Mouse (Mus musculus): ENCODE results near the gene Prpf40b.
A peak's percentile ranks its signal among the peaks of the same experiment; 100 is the strongest.

Gene Prpf40b

GRCm38 (mm10) chr15:99290586-99290985, 4.3 kb upstream of the Prpf40b start:
- DNase-seq (ENCODE audit: low read depth, low spot score), result no peak

DNA sequence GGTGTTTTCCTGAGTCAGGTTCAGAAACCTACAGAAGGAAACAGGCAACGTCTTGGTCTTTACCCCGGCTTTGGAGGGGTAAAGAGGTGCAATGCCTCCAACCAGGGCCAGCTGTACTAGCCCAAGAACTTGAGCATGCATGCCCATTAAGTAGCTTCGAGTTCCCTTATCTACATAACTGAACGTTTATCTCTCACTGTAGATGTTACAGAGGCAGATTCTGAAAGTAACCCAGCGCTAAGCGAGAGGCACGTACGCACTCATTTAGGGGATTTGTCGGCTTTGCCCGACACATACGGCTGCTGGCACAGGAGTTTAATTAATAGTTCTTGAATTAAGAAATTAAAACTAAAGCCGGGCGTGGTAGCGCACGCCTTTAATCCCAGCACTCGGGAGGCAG, 600 bp upstream of the Prpf40b start:
- no peak for DNase-seq (ENCODE audit: low read depth, low spot score)

DNA sequence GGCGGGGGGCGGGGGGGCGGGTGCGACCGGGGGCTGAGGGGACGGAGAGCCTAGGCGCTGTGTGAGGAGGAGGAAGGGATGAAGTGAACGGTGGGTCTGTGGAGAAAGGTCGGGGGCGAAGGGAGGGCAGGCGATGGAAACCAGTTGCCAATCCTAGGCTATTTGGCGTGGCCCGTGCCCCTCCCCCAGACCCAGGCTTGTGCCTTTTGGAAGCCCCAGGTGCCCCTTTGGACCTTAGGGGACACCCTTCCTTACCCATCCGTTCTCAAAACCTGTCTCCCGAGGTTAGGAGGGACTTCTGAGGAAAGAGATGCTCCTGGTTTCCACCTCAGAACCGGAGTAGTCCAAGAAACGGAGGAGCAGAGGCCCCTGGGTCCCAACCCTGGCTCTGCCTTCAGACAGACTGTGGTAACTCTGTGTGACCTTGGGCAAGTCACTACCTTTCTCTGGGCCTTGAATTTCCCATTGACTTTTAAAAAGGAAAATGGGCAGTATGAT, 646 bp downstream of the Prpf40b start, which contains the start of gene Fam186b:
Gene Fam186b (minus strand): TSS at position 405 of the 498 bp plus-strand sequence.
- no peak for DNase-seq (ENCODE audit: low read depth, low spot score)

- no peak for DNase-seq (ENCODE audit: low read depth, low spot score)
These were observed 1.3 kb downstream of the Prpf40b start for GRCm38 (mm10) chr15:99296213-99296612.

- no peak for DNase-seq (ENCODE audit: low read depth, low spot score)
These were observed 12.6 kb downstream of the Prpf40b start for GRCm38 (mm10) chr15:99307476-99307875.

DNA sequence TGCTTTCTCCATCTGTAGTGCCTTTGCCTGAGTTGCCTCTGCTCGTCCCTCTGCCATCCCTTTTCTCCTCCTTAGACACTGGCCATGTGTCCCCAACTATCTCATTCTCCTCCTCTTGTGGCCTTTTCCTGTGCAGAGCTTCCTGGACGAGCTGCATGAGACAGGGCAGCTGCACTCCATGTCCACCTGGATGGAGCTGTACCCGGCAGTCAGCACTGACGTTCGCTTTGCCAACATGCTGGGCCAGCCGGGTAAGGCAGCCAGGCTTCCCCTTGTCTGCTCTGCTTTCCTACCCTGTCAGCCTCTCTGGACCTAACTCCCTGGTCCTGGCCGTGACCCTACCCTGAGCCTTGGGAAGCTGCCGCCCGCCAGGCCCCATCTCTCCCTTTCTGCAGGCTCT, 14.7 kb downstream of the Prpf40b start:
- no peak for DNase-seq (ENCODE audit: low read depth, low spot score)

- no peak for DNase-seq (ENCODE audit: low read depth, low spot score)
These were observed 15.7 kb downstream of the Prpf40b start for GRCm38 (mm10) chr15:99310617-99311016.

DNA sequence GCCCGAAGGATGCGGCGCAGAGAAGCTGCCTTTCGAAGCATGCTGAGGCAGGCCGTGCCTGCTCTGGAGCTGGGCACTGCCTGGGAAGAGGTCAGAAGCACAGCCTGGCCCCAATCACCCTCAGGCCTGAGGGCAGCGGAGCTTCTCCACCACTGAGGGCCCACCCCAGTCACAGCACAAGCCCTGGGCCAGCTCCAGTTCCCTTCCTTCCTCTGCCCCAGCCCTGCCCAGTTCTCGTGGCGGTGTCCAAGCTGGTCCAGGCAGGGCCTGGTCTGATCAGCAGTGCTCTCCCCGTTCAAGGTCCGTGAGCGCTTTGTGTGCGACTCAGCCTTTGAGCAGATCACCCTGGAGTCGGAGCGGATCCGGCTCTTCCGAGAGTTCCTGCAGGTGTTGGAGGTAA, 20.0 kb downstream of the Prpf40b start:
- DNase-seq (ENCODE audit: low read depth, low spot score), result no peak

DNA sequence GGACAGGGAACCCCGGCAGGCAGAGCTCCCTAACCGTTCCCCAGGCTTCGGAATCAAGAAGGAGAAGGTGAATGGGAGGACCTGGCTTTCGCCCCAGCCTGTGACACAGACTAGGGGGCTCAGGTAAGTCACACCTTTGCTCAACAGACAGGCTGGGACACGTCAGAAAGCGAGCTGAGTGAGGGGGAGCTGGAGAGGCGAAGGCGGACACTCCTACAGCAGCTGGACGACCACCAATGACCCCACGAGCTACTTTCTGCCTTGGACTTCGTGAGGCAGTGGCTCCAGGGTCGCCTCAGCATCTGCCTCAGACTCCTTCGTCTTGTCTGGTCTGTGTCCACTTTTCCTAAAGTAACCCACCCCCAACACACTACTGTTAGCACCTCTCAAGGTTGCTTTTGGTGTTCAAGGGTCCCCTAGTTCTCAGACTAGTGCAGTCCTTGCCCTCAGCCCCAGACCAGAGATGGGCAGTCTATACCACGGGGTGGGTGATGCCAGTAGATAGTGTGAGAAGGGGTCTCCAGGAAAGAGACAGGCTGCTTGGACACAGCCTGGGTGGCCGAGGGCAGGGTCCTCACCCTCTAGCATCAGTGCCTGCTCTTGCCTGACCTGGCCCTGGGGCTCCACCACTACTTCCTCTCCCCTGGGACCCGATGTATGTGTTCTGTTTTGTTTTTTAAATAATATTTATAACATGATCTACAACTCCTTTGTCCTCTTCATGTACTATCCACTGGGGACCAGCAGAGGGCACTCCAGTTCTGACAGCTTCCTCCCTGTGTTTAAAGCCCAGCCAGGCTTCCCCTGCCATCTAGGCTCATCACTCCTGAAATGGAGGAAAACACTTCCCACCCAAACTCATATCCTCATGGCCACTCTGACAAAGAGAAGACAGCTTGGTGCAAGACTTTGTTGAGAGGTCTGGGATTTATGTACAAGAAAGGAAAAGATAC, 21.7 kb downstream of the Prpf40b start:
- DNase-seq (ENCODE audit: low read depth, low spot score), result no peak

DNA sequence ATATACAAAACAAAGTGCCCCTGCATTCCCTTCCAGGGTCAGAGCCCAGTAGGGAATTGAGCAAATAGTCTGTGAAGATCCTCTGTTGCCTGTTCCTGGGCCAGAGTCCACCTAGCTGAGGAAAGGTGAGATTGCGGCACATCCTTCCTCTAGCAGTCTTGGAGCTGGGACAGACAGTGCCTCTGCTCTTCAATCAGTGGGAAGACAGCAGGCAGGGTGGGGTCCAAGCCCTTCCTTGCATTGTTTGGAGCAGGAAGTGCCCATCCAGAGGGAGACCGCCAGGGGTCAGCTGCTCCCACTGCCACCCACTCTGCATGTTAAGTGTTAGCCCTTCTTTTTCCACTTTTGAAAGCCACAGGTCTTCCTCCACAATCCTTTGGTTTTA, 22.4 kb downstream of the Prpf40b start:
- no peak for DNase-seq (ENCODE audit: low read depth, low spot score)

- DNase-seq (ENCODE audit: low read depth, low spot score), result no peak
These were observed 23.2 kb downstream of the Prpf40b start for GRCm38 (mm10) chr15:99318071-99318470.

DNA sequence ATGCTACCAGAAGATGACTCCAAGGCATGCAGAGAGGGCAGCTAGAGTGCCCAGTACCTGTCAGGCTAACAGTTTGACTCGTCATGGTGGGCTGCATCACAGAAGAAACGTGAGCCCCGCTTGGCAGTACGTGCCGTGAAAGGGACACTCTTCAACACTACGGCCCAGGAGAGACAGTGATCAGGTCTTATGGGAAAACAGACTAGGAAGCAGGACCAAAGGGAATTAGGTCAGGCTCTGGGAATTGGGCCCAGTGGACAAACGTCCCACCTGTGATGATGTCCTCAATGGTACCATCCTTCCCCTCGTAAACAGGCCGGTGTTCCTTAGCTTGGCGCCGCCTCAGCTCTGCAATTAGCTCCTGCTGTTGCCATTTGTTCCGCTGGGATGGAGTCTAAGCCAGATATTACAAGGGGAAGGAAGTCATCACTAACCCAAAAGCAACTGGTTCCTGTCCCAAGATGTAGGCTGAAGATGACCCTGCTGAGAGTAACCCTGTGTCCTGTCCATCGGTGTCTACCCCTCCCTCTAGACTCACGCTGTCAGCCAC, 24.0 kb downstream of the Prpf40b start:
- no peak for DNase-seq (ENCODE audit: low read depth, low spot score)

DNA sequence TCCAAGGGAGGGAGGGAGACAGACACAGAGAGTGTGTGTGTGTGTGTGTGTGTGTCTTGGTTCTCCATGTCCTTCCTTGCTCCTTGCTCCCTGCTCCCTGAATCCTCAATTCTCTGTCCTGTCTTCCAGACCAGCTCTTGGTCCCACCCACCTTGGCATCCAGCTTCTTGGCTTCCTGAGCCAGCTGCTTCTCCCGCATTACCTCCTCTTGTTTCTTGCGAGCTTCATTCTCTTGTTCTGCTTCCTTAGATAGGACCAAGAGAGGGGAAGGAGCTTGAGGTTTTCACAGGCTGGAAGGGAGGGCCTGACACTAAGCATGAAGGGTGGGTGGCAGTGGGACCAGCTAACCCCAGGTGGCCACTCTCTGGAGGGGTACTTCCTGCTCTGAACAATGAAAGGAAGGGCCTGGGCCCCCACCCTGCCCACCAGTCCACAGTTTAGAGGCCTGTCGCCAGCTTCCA, 24.6 kb downstream of the Prpf40b start:
- no peak for DNase-seq (ENCODE audit: low read depth, low spot score)

GRCm38 (mm10) chr15:99320168-99320674, 25.3 kb downstream of the Prpf40b start:
- DNase-seq (ENCODE audit: low read depth, low spot score), result no peak

- DNase-seq (ENCODE audit: low read depth, low spot score), result no peak
These were observed 26.1 kb downstream of the Prpf40b start for GRCm38 (mm10) chr15:99320978-99321377.

GRCm38 (mm10) chr15:99324151-99324550, 29.3 kb downstream of the Prpf40b start:
- no peak for DNase-seq (ENCODE audit: low read depth, low spot score)

- DNase-seq (ENCODE audit: low read depth, low spot score), result no peak
These were observed 30.7 kb downstream of the Prpf40b start for GRCm38 (mm10) chr15:99325598-99325997.

DNA sequence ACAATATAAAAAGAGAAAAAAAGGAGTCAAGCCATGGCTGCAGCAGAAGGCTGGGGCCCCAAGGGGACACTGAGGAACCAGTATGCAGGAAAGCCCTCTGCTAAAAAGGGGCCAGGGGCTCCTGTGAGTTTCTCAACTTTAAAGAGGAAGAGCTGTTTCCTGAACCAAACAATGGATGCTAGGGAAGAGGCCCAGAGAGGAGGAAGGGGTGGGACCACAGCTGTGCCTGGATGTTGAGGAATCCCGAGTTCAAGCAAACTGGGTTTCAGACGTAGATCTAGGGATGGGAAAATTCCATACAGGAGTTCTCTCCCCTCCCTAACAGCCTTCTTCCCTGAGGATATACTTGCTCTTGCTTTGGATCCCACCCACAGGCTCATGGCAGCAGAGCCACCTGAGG, 31.5 kb downstream of the Prpf40b start:
- DNase-seq (ENCODE audit: low read depth, low spot score), result no peak

DNA sequence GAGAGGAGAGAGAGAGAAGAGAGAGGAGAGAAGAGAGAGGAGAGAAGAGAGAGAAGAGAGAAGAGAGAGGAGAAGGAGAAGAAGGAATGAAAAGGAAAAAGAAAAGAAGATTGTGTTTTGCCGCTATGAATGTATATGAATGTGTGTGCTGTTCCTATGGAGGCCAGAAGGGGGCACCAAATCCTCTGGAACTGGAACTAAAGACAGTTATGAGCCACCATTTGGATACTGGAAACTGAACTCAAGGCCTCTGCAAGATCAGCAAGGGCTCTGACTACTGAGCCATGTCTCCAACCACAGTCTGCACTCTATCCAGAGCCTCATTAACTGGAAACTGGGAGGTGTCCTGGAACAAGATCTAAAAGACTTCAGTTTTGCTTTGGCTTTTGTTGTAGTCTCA, 32.1 kb downstream of the Prpf40b start:
- peak; percentile 31 for DNase-seq (ENCODE audit: low read depth, low spot score)

GRCm38 (mm10) chr15:99328011-99328410, 33.1 kb downstream of the Prpf40b start:
- DNase-seq (ENCODE audit: low read depth, low spot score), result no peak

DNA sequence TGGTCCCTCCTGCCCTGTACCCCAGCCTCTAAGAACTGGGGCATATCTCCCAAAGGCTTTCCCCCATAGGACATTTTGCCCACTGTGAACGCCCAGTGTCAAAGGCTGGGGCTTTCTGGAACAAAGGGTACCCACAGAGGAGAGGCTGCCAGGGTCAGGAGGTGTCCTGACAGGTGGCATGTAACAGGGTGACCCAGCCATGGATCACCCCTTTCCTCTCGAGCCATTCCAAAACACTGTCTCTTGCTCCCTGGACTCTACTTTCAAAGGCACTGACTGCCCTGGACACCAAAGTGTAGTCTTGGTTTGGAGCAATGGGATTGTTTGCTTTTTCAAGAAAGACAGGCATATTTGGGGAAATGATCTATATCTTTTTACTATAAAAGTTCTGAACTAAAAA, 35.4 kb downstream of the Prpf40b start:
- DNase-seq (ENCODE audit: low read depth, low spot score), result no peak

GRCm38 (mm10) chr15:99331341-99331740, 36.5 kb downstream of the Prpf40b start:
- no peak for DNase-seq (ENCODE audit: low read depth, low spot score)

DNA sequence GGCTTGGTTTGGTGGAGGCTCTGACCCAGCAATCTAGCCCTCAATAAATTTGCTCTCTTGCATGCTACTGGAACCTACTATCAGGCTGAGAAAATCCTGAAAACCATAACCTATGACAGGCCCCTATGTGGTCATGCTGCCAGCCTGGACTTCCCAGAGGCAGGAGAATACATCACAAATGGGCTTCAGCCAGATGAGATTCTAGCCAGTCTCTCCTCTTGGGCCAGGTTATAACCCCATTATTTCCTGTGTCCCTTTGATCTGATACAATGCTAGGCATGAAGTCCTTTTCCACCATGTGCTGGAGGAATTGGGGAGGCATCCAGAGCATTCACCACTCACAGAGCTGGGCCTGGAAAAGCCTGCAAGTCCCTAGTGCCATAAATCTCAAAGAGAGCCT, 37.2 kb downstream of the Prpf40b start:
- DNase-seq (ENCODE audit: low read depth, low spot score), result no peak

Measured in WW6 (cell line).